Mouse (Mus musculus): ENCODE results near the gene Taok3. TPM values are rescaled to one million over a fixed set of nuclear protein-coding genes. Genes with fewer than 3 reads are reported as not detected.
"Not testable (repeated sequence)": the region's sequence is repeated elsewhere in the genome, so short reads cannot be mapped to it uniquely, and the experiment has no call there.

Taok3 gene
- total RNA-seq, 1 experiment from 2014 or later: 35.0 TPM

GRCm38 (mm10) chr5:117264701-117265100 is 144.8 kb downstream of the Taok3 start:
- no peak for DNase-seq

DNA sequence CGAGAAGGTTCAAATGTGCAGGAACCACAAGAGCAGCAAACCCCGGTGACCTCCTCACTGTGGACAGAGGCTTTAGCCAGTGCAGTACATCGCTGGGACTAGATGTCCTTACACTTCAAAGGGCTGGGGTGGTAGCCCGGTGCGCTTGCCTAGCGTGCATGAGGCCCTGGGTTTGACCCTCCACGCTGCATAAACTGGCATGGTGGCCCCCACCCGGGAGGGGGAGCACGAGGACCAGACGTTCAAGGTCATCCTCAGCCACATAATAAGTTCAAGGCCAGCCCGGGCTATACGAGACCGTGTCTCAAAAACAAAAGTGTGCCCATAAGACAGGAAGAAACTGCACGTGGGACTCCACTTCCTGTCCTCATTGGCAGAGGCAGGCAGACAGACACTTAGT is 148.0 kb downstream of the Taok3 start:
- DNase-seq: peak; percentile 30

DNA sequence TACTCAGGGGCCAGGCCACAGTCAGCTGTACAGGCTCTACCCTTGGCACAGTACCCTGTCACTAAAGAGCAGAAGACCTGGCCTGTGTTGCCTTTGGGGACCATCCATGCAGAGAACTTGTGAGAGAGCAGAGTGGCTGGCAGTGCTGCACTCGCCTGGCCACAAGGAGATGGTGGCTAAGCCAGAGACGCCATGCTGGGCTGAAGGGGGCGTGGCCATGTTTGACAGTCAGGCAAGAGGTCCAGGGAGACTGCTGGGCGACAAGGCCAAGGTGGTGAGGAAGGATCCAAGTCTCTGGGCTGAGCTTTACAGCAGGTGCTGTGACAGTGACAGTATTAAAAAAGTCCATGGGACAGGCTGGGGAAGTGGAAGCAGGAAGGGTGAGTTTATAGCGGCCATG is 148.8 kb downstream of the Taok3 start:
- DNase-seq: no peak

GRCm38 (mm10) chr5:117269395-117269794 is 149.5 kb downstream of the Taok3 start:
- no peak for DNase-seq

DNA sequence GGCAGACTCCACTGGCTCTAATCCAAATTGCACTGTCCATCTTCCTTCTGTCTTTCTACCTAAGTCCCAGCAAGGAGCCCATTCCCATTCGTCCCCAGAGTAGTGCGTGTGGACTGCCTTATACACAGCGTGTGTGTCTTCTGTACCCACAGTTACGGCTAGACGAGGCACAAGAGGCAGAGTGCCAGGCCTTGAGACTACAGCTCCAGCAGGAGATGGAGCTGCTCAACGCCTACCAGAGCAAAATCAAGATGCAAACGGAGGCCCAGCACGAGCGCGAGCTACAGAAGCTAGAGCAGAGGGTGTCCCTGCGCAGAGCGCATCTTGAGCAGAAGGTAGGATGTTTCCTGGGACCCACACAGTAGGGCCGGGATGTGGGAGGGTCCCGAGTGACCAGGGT is 152.0 kb downstream of the Taok3 start:
- DNase-seq: no peak

GRCm38 (mm10) chr5:117274817-117275216 is 154.9 kb downstream of the Taok3 start:
- no peak for DNase-seq

DNA sequence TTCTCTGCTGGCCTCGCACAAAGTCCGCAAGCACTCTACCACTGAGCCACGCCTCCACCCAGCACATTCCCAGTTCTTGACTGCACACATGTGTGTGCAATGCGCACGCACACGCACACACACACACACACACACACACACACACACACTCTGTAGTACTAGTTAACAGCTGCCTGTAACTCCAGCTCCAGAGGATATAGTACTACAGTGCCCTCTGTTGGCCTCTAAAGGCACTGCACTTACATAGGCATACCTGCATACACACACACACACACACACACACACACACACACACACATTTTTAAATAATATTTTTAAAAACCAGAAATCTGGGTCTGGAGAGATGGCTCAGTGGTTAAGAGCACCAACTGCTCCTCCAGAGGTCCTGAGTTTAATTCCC is 157.9 kb downstream of the Taok3 start:
- DNase-seq: no peak

- peak; percentile 38 for DNase-seq
Measured at GRCm38 (mm10) chr5:117278809-117279668, 159.1 kb downstream of the Taok3 start.

GRCm38 (mm10) chr5:117279669-117280050 is 159.7 kb downstream of the Taok3 start:
- no peak for DNase-seq

DNA sequence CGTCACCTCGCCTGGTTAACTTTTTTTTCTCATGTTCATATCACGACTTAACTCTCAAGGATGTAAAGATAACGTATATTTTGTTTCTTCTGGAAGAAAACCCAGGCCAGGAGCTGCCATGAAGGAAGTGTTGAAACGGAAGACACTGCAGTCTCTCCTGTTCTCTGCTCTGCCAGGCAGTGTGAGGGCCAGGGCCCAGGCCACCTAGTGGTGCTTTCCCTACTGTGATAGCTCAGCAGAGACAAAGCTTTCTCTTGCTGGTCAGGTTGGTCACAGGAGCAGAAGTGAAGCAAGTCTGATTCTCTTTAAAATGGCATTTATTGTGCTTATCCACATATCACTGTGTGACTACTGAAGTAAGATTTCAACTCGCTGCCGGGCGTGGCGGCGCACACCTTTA is 161.6 kb downstream of the Taok3 start:
- peak; percentile 35 for DNase-seq

DNA sequence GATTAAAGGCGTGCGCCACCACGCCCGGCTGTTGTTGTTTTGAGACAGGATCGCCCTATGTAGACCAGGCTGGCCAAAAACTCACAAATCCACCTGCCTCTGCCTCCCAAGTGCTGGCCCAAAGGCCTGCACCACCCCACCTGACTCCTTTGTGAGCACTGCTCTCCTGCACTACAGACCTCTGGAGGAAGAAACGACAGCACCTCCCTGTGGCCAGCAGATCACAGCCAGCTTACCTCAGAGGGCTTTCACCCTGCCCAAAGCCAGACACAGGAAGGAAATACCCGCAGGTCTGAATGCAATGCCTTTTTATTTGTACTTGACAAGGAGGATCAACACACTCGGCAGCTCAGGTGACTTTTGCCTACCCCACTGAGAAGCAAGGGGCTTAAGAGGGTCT is 162.4 kb downstream of the Taok3 start:
- no peak for DNase-seq

- DNase-seq: peak; percentile 35
Measured at GRCm38 (mm10) chr5:117284029-117284428, 164.1 kb downstream of the Taok3 start.

DNA sequence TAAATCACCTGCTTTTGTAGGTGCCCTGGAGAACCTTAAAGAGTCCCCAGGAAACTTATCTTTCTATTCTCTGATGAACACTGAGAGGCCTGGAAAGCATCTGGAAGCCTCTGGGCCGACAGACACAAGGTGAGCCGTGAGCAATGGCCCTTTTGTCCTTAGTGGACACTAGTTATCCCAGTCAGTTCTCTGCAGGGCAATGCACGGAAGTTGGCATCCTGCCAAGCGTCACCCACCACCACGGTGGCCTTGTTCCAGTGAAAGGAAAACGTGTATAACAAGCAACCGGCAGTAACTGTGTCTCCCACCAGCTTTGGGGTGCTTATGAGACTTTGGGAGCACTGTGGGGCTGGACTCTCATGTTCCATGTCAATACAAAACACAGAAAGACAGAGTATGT is 164.8 kb downstream of the Taok3 start:
- DNase-seq: no peak

GRCm38 (mm10) chr5:117285266-117285665 is 165.3 kb downstream of the Taok3 start:
- no peak for DNase-seq

GRCm38 (mm10) chr5:117286286-117286685 is 166.4 kb downstream of the Taok3 start:
- DNase-seq: no peak

DNA sequence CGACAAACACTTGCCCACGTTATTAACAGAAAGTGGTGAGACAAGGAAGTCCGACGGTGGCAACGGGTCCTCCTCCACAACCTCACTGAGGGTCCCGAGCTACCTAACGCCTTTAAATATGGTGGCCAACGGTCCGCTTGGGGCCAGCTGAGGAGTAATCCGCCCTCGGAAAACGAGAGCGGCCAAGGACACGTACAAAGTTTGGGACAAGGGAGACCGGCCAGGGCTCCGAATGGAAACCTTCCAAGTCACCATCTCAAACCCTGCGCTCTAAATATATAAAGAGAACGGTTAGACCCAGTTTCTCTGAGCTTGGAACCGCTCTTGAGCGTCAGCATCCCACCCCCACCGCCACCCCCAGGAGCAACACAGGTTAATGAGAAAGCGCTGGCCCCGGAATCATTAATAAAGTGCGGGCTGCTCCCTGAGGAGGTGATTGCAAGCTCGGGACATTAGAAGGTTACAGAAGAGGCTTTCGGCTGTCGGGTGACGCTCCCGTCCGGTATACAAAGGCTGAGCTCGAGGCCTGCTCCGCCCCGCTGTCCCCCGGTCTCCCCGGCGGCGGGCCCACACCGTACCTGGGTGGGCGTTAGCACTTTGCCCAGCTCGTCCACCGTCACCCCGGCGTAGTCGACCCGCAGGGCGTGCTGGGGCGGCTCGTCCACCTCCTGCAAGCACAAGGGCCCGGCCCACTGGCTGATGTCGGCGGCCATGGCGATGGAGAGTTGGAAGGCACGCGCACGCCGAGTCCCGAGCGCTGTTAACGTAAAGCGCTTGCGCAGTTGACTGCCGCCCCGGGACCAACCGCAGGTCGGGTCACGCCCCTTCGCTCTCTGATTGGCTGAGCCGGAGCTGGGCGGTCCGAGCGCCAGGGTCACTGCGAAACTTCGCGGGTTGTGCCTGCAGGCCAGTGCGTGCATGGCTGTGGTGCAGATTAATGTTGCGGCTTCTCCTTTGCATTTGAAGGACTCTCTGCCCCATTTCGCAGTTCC is 167.2 kb downstream of the Taok3 start, which contains the start of gene Pebp1:
Gene Pebp1 (minus strand): TSS at position 795 of the 992 bp plus-strand sequence.
- DNase-seq: peak; percentile 97

DNA sequence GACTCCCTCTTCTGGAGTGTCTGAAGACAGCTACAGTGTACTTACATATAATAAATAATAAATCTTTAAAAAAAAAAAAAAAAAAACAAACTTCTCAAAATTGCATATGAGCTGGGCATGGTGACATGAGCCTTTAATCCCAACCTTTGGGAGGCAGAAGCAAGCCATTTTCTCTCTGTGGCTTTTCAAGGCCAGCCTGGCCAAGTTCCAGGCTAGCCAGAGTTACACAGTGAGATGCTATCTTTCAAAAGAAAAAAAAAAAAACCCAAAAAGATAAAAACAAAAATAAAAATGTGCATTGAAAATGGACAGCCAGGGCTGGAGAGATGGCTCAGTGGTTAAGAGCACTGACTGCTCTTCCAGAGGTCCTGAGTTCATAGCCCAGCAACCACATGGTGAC is 169.7 kb downstream of the Taok3 start:
- DNase-seq: peak; percentile 51

DNA sequence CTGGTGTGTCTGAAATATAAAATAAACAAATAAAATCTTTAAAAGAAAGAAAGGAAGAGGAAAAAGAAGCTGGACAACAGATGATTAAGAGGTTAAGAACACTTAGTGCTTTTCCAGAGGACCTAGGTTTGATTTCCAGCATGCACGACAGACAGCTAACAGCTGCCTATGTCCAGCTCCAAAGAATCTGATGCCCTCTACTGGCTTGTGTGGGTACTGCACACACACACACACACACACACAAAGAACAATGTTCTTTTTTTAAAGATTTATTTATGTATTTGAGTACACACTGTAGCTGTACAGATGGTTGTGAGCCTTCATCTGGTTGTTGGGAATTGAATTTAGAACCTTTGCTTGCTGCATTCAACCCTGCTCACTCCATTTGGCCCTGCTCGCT is 170.2 kb downstream of the Taok3 start:
- DNase-seq: no peak

GRCm38 (mm10) chr5:117291312-117291711 is 171.4 kb downstream of the Taok3 start:
- no peak for DNase-seq

DNA sequence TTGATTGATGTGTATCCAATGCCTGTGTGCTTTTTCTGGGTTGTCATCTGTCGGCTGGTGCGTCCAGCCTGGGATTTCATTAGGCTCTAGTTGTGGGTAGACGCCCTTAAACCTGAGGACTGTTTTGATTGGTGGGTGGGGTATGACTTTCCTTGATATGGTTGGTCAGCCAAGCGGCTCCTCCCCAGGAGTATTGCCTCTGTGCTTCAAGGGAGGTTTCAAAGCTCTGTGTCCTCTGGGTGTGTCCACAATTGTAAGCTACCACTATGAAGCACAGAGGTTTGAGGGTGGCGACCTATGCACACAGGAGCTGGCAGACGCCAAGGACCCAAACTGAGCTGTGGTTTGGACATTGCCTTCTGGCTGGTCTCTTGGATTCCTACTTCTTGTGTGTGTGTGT is 172.6 kb downstream of the Taok3 start:
- no peak for DNase-seq

- DNase-seq: not testable (repeated sequence)
Measured at GRCm38 (mm10) chr5:117293776-117294175, 173.8 kb downstream of the Taok3 start.

DNA sequence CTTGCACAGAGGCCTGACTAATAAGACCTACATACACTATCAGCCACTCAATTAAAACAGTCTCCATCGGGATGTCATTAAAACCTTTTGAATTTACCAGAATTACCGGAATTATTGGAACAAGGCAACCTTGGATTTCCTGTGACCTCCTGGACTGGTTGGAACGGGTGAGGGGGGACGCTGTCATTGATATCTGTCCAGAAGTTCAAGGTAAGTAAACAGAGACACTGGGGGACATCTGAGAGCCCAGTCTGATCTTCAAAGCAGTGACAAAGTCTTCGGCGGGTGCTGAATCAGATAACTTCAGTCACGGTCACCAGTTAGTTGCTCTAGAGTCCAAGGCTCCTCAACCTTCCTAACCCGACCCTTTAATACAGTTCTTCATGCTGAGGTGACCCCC is 175.1 kb downstream of the Taok3 start:
- no peak for DNase-seq

DNA sequence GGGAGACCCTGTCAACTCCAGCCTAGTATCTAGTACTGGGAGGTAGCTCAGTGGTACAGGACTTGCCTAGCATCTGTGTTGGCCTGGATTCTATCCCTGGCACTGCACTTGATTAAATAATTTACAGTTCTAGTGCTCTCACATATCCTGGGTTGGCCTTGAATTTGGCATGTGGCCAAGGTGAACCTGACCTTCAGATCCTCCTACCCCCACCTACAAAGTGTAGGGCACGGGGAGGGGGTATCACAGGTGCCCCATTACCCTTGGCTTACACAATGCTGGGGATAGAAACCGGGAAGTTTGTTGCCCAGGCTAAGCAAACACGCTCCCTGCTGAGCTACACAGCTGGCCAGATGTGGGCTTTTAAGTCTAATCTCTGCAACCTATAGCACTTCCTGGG is 183.0 kb downstream of the Taok3 start:
- DNase-seq: no peak

Measured in adrenal gland, postnatal 25 days (tissue).